Mouse (Mus musculus) gastrocnemius, postnatal 25 days (tissue): ENCODE measurements around the gene Olfr578. TPM values are rescaled to one million over a fixed set of nuclear protein-coding genes. Genes with fewer than 3 reads are reported as not detected.

Experiments used
- DNase-seq: peaks from one replicate; pipeline ENCODE4 v3.0.0; 2022
- long read RNA-seq, 2 experiments: library from polyadenylated mRNA; stranded (forward); transcript quantifications; one replicate each; pipeline ENCODE4 v2.0.0; 2021
- total RNA-seq, 2 experiments: library from RNA; stranded (reverse); gene quantifications; 1 replicate in 1 of 2; 2 replicates in 1 of 2; pipeline ENCODE4 v1.2.3; 2021

Gene Olfr578
- not detected for total RNA-seq
- long read RNA-seq, experiment 1: 0 reads
- long read RNA-seq, experiment 2: 0 reads

DNA sequence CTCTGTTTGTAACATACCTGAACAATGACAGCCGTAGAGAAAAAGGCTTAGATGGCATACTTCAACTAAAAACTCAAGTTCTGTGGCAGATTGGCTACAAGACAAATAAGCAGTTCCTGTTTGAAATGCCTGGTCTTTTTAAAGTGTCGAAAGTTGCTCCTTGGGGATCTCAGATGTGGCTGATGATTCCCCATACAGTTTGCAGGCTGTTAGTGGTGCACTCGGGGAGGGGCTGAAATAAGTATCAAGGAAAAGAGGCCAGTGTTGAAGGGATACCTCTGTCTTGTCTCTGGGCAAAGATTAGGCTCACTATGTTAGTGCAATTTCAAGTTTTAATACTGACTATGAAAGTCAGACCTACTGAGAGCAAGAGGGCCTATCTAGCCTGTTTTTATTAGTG lies at the start of gene Olfr578:
Gene Olfr578, minus strand, starts transcription at position 101 of the 400 bp plus-strand sequence.
- no peak for DNase-seq

DNA sequence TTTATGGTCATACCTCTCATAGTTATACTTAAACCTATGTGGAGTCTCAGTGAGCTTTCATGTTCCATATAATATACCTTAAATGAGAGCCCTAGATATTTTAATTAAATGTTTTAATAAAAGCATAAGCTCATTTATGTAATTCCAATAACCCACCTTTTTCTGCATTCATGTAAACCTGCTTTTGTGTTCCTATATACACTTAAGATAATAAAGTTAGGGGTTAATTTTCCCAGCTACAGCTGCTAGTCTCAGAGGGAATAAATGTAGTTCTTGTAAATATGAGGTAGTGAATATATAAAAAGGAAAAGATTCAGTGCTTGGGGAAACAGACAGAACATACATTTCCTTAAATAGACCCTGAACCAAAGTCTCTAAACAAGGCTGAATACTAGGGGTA lies 48.6 kb upstream of the Olfr578 start, which contains the start of gene Olfr582:
Gene Olfr582, plus strand, starts transcription at position 301 of the 400 bp plus-strand sequence.
- no peak for DNase-seq

DNA sequence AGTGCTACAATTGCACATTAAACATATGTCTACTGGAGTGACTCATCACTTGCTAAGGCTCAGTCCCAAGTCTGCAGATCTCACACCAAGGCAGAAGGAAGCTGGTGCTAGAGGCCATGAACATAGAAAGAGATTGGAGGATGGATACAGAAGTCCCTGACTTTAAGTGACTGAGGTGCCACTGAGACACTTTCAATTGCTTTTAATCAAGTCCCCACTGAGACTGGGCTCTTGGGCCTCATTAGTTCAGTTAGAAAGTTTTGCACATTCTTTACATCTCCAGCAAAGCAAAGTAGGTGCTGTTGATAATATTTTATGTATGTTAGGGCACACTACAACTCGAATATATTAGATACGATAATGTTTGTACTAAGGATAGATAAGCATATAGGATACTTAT lies 13.3 kb downstream of the Olfr578 start, which contains the start of gene Olfr577:
Gene Olfr577, minus strand, starts transcription at position 101 of the 400 bp plus-strand sequence.
- DNase-seq: no peak

DNA sequence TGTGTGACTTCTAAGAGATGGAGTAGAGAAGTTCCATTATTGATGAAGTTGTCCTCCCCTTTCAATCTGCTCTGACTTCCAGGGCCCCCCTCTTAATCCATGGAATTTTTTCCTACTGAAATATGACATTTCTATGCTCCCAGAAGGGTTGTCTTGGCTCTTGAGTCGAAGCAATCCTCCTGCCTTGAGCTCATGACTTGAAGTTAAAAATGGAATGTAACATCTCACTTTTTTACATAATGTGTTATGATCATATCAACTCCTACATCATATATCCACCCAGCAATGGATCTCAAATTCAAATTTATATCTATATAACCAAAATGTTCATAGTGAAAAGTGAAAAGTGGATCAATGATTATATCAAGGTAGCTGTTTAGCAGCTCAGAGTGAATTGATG lies 14.7 kb downstream of the Olfr578 start:
- no peak for DNase-seq

DNA sequence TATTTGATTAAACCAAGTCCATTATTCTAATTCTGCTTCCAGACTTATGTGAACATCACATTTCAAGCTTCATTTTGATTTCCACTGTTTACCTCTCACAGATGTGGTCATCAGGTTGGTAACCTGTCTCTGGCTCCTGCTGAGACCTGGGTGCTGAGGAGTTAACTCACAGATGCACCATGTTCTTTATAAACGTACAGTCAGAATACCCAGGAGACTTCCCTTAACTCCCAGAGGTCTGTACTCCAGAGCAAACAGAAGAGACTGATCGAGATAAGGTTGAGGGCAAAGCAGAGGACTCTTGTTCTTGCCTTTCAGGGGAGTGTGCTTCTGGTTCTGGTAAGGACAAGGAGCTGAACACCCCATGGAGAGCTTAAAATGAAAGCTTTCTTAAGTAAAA lies 26.8 kb downstream of the Olfr578 start, which contains the start of gene Olfr576:
Gene Olfr576, plus strand, starts transcription at position 301 of the 400 bp plus-strand sequence.
- DNase-seq: no peak

DNA sequence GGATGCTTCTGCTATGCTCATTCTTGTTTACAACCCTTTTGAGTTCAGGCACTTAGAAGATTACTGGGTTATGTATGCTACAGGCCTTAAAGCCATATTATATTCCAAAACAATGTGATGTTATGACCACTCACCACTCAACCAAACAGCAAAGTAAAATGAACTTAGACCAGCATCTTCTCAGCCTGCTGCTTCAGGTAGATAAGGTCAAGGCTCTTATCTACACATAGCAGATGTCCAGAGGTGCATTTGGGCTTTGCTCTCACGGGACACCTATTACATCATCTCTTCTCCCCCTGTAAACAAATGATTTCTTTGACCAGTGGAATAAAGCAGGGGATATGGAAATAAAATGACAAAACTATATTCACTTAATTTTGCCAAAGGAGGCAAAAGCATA lies 30.5 kb downstream of the Olfr578 start, which contains the start of gene Olfr575:
Gene Olfr575, minus strand, starts transcription at position 183 of the 400 bp plus-strand sequence.
- no peak for DNase-seq

DNA sequence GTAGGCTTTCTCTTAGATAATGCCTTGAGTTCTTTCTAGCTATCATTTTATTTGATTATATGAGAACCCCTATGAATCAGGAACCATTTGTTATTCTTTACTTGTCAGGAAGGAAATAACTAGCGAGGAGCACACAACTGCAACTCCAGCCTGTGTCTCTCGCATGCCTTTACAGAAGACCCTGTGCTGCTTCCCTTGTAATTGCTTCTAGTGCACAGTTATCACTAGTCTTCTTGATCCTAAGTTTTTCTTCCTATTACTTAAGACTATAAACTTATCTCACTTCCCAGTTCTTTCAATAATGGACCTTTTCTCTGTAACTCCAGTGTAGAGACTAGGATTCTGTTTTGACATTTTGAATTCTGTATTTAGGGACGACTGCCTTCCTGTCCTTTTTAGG lies 31.0 kb downstream of the Olfr578 start:
- DNase-seq: no peak

DNA sequence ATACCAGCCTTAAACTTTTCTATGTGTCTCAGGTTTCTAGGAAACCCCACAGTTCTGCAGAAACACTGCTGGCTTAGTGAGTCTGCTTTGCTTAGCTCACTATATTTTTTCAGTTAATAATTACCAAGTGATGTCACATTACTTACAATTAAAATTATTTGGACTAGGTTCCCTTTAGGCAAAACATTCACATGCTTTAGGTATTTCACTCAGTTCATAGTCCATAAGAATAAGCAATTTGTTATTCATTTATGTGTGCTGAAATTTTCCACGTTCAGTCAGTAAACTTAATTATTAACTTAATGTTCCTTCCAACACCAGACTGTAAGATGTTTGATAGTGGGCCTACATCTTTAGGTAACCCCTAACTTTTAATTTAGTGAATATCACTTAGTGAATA lies 38.4 kb downstream of the Olfr578 start:
- DNase-seq: no peak

DNA sequence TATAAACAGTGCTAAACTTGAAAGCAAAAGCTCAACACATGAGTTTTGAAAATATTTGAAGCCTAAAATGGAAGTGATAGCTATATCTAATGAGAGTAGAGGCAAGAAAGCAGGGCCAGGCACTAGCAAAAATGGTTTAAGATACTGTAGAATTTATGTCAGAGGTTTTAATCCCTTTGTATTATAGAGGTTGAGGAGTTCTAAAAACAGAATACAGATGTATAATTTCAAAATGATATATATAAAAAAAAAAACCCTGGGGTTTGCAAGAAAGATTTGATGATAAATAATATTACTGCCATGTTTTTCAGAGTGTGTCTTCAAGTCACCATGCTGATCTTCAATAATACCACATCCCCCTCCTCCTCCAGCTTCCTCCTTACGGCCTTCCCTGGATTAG lies 41.0 kb downstream of the Olfr578 start, which contains the start of gene Olfr574:
Gene Olfr574, plus strand, starts transcription at position 301 of the 400 bp plus-strand sequence.
- DNase-seq: no peak

DNA sequence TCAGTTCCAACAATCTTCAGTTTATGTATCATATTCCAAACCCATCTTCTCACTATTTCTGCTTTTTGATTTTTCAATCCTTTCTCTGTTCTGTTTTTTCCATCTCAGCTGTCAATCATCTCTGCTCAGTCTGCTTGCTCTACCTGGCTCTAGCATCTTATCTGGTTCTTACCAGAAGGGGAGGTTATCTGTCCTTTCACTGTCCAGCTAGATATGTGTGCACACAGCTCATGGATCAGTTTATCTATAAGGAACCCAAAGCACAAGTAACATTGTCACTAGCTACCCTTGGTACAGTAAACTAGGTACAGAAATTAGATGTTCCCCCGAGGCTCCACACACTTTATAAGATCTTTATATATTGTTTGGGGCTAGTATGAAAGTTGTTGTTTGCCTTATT lies 45.7 kb downstream of the Olfr578 start:
- DNase-seq: no peak

DNA sequence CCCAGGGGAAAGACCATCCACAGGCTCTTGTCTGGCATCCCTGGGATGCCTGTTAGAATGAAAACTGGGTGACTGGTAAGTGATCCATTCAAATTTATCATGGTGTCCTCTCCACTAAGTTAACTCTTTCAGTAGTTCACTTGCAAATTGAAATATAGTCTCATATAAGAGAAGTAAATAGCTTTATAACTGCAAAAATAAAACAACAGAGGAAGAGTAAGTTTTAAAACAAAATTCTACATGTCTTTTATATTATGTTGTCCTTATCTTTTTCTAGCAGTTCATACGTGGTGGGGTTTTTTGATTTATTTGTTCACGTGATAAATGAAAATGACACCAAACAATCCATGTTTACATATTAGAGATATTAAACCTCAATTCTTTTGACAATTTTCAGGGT lies 46.6 kb downstream of the Olfr578 start, which contains the start of gene Olfr573-ps1:
Gene Olfr573-ps1, minus strand, starts transcription at position 101 of the 400 bp plus-strand sequence.
- no peak for DNase-seq

Other genes with a start within 250 kb of the Olfr578 start
- gene Olfr560, start 230.0 kb downstream of the Olfr578 start, total RNA-seq: not detected
- under 1 TPM; 0.31 to 0.56 TPM for gene Olfr78, start 229.9 kb downstream of the Olfr578 start, total RNA-seq
- not detected for gene Olfr561, start 218.1 kb downstream of the Olfr578 start, total RNA-seq
- not detected for gene Olfr564, start 185.8 kb downstream of the Olfr578 start, total RNA-seq
- not detected for gene Olfr566, start 130.6 kb downstream of the Olfr578 start, total RNA-seq
- gene Olfr568, start 112.2 kb downstream of the Olfr578 start, total RNA-seq: not detected
- gene Olfr569, start 98.4 kb downstream of the Olfr578 start, total RNA-seq: not detected
- not detected for gene Olfr570, start 94.7 kb downstream of the Olfr578 start, total RNA-seq
- not detected for gene Olfr571, start 71.8 kb downstream of the Olfr578 start, total RNA-seq
- gene Olfr572, start 64.9 kb downstream of the Olfr578 start, total RNA-seq: not detected
- not detected for gene Olfr573-ps1, start 46.7 kb downstream of the Olfr578 start, total RNA-seq
- not detected for gene Olfr574, start 40.9 kb downstream of the Olfr578 start, total RNA-seq
- gene Olfr575, start 30.5 kb downstream of the Olfr578 start, total RNA-seq: not detected
- gene Olfr576, start 26.7 kb downstream of the Olfr578 start, total RNA-seq: not detected
- gene Olfr577, start 13.4 kb downstream of the Olfr578 start, total RNA-seq: not detected
- not detected for gene Olfr582, start 48.7 kb upstream of the Olfr578 start, total RNA-seq
- gene Olfr583, start 62.0 kb upstream of the Olfr578 start, total RNA-seq: not detected
- gene Olfr584, start 92.6 kb upstream of the Olfr578 start, total RNA-seq: not detected
- not detected for gene Olfr585, start 108.4 kb upstream of the Olfr578 start, total RNA-seq
- not detected for gene Olfr586, start 136.3 kb upstream of the Olfr578 start, total RNA-seq
- gene Olfr588-ps1, start 151.6 kb upstream of the Olfr578 start, total RNA-seq: not detected
- not detected for gene Olfr589, start 167.0 kb upstream of the Olfr578 start, total RNA-seq
- not detected for gene Olfr591, start 189.0 kb upstream of the Olfr578 start, total RNA-seq
- not detected for gene Olfr592, start 195.5 kb upstream of the Olfr578 start, total RNA-seq
- not detected for gene Olfr593, start 222.5 kb upstream of the Olfr578 start, total RNA-seq
- gene Olfr594, start 227.7 kb upstream of the Olfr578 start, total RNA-seq: not detected